In the genomic region with DNA sequence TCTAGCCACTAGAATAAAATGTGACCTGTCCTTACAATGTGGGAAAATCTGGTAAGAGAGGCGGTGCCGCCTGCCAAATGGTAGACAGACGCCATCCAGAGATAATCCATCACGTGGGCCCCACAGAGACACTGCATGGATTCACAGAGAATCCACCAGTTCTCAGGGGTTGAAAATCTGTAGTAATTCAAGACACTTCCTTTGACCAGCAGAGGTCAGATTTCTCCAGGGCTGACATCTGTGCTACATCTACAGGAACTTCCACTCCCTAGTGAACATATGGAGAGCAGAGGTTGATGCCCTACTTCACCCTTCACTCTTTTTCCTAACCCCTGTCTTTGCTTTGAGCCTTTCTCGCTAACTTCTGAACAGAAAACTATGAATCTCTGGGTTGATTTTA, we compare ENCODE assay signal across 15 mouse cellular contexts. TPM values are rescaled to one million over a fixed set of nuclear protein-coding genes. Genes with fewer than 3 reads are reported as not detected.
DNase-seq lines count a peak whose midpoint lies in the region; ATAC-seq and TF ChIP-seq lines count a peak whose summit lies in the region.
"Had no signal": no experiment of that assay in that cellular context is flagged by ENCODE, and none has a peak within 500 bp of the region (broad histone marks: within the 10 kb centered on the region; RNA-seq: fewer than 3 reads in every experiment).

No protein-coding gene starts in this region.

- CTCF ChIA-PET in Patski (lab: Charles Lee): no interaction called here

- TF ChIP-seq CTCF in kidney, postnatal 0 days (IDR thresholded peaks at IDR 0.05; ENCODE audit: low read depth): peak; percentile 57
- 0 out of 2 replicates have a peak, but pooled peaks have one; percentile 2 for TF ChIP-seq CTCF in E14TG2a.4 (conservative IDR thresholded peaks at IDR 0.05; ENCODE audit: low read length)
- TF ChIP-seq CTCF in Patski (IDR thresholded peaks at IDR 0.05): peak; percentile 41

- H3K27me3 ChIP-seq in kidney, postnatal 0 days (ENCODE audit: insufficient read depth, low read length): no peaks in the 10 kb centered on the region
- H3K27me3 ChIP-seq in E14TG2a.4 (ENCODE audit: insufficient read depth, low read length): no peaks in the 10 kb centered on the region
- no peaks in the 10 kb centered on the region for H3K27me3 ChIP-seq in Patski
- no peaks in the 10 kb centered on the region for H3K27me3 ChIP-seq in hindbrain, embryonic 13.5 days
- H3K27me3 ChIP-seq: embryonic facial prominence, embryonic 15.5 days; forebrain, embryonic 12.5 days; limb, embryonic 13.5 days; midbrain, embryonic 15.5 days; stomach, embryonic 15.5 days had no signal

- H3K9me3 ChIP-seq in kidney, postnatal 0 days (replicated peaks; ENCODE audit: low read length): no peaks in the 10 kb centered on the region
- no peaks in the 10 kb centered on the region for H3K9me3 ChIP-seq in E14TG2a.4 (ENCODE audit: low read length)
- H3K9me3 ChIP-seq in hindbrain, embryonic 13.5 days: no peaks in the 10 kb centered on the region
- H3K9me3 ChIP-seq: embryonic facial prominence, embryonic 15.5 days; forebrain, embryonic 12.5 days; limb, embryonic 13.5 days; midbrain, embryonic 15.5 days; stomach, embryonic 15.5 days had no signal

- POLR2A ChIA-PET in Patski (lab: Charles Lee): no interaction called here

- H3K4me2 ChIP-seq in kidney, postnatal 0 days (ENCODE audit: low read length): no peak overlapping the region
- no peak overlapping the region for H3K4me2 ChIP-seq in hindbrain, embryonic 13.5 days
- H3K4me2 ChIP-seq: embryonic facial prominence, embryonic 15.5 days; forebrain, embryonic 12.5 days; limb, embryonic 13.5 days; midbrain, embryonic 15.5 days; stomach, embryonic 15.5 days had no signal

- ATAC-seq in kidney, postnatal 0 days (replicated peaks; ENCODE audit: low FRiP score, low read depth): no peak
- no peak for ATAC-seq in Patski
- no peak for ATAC-seq in hindbrain, embryonic 13.5 days (ENCODE audit: low FRiP score)
- ATAC-seq: midbrain, embryonic 15.5 days had no signal

- H3K9ac ChIP-seq in kidney, postnatal 0 days (ENCODE audit: low read depth, low read length): no peak overlapping the region
- H3K9ac ChIP-seq in hindbrain, embryonic 13.5 days: no peak overlapping the region
- H3K9ac ChIP-seq: embryonic facial prominence, embryonic 15.5 days; forebrain, embryonic 12.5 days; limb, embryonic 13.5 days; midbrain, embryonic 15.5 days; stomach, embryonic 15.5 days had no signal

- H3K4me3 ChIP-seq in kidney, postnatal 0 days (replicated peaks; ENCODE audit: low read depth, low read length): no peak overlapping the region
- no peak overlapping the region for H3K4me3 ChIP-seq in E14TG2a.4 (replicated peaks; ENCODE audit: low read length)
- H3K4me3 ChIP-seq in hindbrain, embryonic 13.5 days: no peak overlapping the region
- H3K4me3 ChIP-seq: embryonic facial prominence, embryonic 15.5 days; forebrain, embryonic 12.5 days; limb, embryonic 13.5 days; midbrain, embryonic 15.5 days; stomach, embryonic 15.5 days had no signal

- H3K36me3 ChIP-seq in kidney, postnatal 0 days (ENCODE audit: insufficient read depth, low read length): no peaks in the 10 kb centered on the region
- no peaks in the 10 kb centered on the region for H3K36me3 ChIP-seq in E14TG2a.4 (ENCODE audit: insufficient read depth, low read length)
- no peaks in the 10 kb centered on the region for H3K36me3 ChIP-seq in hindbrain, embryonic 13.5 days
- H3K36me3 ChIP-seq: embryonic facial prominence, embryonic 15.5 days; forebrain, embryonic 12.5 days; limb, embryonic 13.5 days; midbrain, embryonic 15.5 days; stomach, embryonic 15.5 days had no signal

- in situ Hi-C loops in Patski (cut with MboI; ENCODE audit: low pct_unique_long_range_greater_than_20kb): no loop called here

- no peak overlapping the region for H3K27ac ChIP-seq in kidney, postnatal 0 days
- H3K27ac ChIP-seq in hindbrain, embryonic 13.5 days: no peak overlapping the region
- H3K27ac ChIP-seq: embryonic facial prominence, embryonic 15.5 days; forebrain, embryonic 12.5 days; limb, embryonic 13.5 days; midbrain, embryonic 15.5 days; stomach, embryonic 15.5 days had no signal

- WGBS in kidney, postnatal 0 days: 71% methylated on average over 5 of the region's 5 CpGs
- 81% methylated on average over 5 of the region's 5 CpGs for WGBS in hindbrain, embryonic 13.5 days

- peak; percentile 19 for DNase-seq in kidney, postnatal 0 days (ENCODE audit: low spot score)
- no peak for DNase-seq in kidney, postnatal 10 days
- no peak for DNase-seq in Patski (ENCODE audit: low read depth, low spot score)
- peak; percentile 37 for DNase-seq in retina, embryonic 14.5 days (ENCODE audit: low spot score)
- DNase-seq in ovary, postnatal 36 days (ENCODE audit: low spot score): no peak
- DNase-seq: cerebellum, postnatal 14 days; heart, postnatal 36 days; thymus, postnatal 14 days had no signal

- peaks cover 11% of the 10 kb centered on the region; the same call in 1 of the 2 replicates for H3K4me1 ChIP-seq in kidney, postnatal 0 days (replicated peaks; ENCODE audit: insufficient read depth, low read length)
- H3K4me1 ChIP-seq in E14TG2a.4 (replicated peaks; ENCODE audit: low read depth, low read length): peaks cover 24% of the 10 kb centered on the region
- H3K4me1 ChIP-seq in hindbrain, embryonic 13.5 days (replicated peaks): peaks cover 8% of the 10 kb centered on the region

RNA-seq across cellular contexts. Expression of a gene that starts 56.9 kb away (rescaled TPM):
- polyA plus RNA-seq in kidney, postnatal 0 days (2015; fragmentation: Nextera tagmentation; extraction: Ambion mirVana): 1.8 and 2.3 TPM in 2 replicates
- polyA plus RNA-seq in Patski (2021): 6.6 TPM
- 0.38 and 0.53 TPM in 2 replicates for polyA plus RNA-seq in hindbrain, embryonic 13.5 days (2015; fragmentation: Nextera tagmentation; extraction: Ambion mirVana)

Comparison
In these comparisons a context has a peak if more than half of its experiments do, and no peak if none do; other contexts are left out.
1. DNase-seq: peak in kidney, postnatal 0 days (single experiment) and retina, embryonic 14.5 days (single experiment); none in kidney, postnatal 10 days (single experiment), Patski (single experiment) and ovary, postnatal 36 days (single experiment).
2. CTCF ChIP-seq: peak in every context shown above with its lines; median percentile 57 in kidney, postnatal 0 days; 41 in Patski; 2 in E14TG2a.4.